Mouse (Mus musculus) spleen, postnatal 10 days (tissue): Measurements from ENCODE around the gene Ssb.
"Not testable (repeated sequence)": the region's sequence is repeated elsewhere in the genome, so short reads cannot be mapped to it uniquely, and the experiment has no call there.

Experiments used
- DNase-seq, 2 experiments: peaks; one replicate each; pipeline ENCODE4 v3.0.0; 2021 to 2022; ENCODE audit warnings: low spot score in 2 of 2

Ssb gene

GRCm38 (mm10) chr2:69862117-69862657 is 825 bp downstream of the Ssb start:
- no peak for DNase-seq

- DNase-seq: peak; percentile 12 to 34
These were observed 22.6 kb downstream of the Ssb start for GRCm38 (mm10) chr2:69883990-69884391.

GRCm38 (mm10) chr2:69884581-69884980 is 23.2 kb downstream of the Ssb start:
- no peak for DNase-seq

- DNase-seq: no peak
These were observed 23.7 kb downstream of the Ssb start for GRCm38 (mm10) chr2:69885050-69885449.

- peak; percentile 90 to 94 for DNase-seq
These were observed 24.3 kb downstream of the Ssb start, which contains the start of gene Mettl5 for GRCm38 (mm10) chr2:69885451-69886305. Gene Mettl5 (minus strand): TSS chr2:69885615.

GRCm38 (mm10) chr2:69888957-69889356 is 27.6 kb downstream of the Ssb start:
- no peak for DNase-seq

- DNase-seq: no peak
These were observed 29.5 kb downstream of the Ssb start for GRCm38 (mm10) chr2:69890843-69891242.

- DNase-seq: no peak
These were observed 31.8 kb downstream of the Ssb start for GRCm38 (mm10) chr2:69893145-69893544.

- no peak for DNase-seq
These were observed 32.5 kb downstream of the Ssb start for GRCm38 (mm10) chr2:69893891-69894290.

GRCm38 (mm10) chr2:69895502-69896223 is 34.3 kb downstream of the Ssb start:
- peak; percentile 18 to 61 for DNase-seq

- no peak for DNase-seq
These were observed 34.8 kb downstream of the Ssb start for GRCm38 (mm10) chr2:69896224-69896581.

GRCm38 (mm10) chr2:69897039-69897617 is 35.8 kb downstream of the Ssb start, which contains the start of gene Ubr3:
Gene Ubr3 (plus strand): TSS chr2:69897246.
- DNase-seq: peak; percentile 98 to 100

GRCm38 (mm10) chr2:69897618-69898575 is 36.5 kb downstream of the Ssb start:
- DNase-seq: peak; percentile 52 to 61

GRCm38 (mm10) chr2:69903541-69903940 is 42.2 kb downstream of the Ssb start:
- no peak for DNase-seq

- not testable (repeated sequence) for DNase-seq
These were observed 46.0 kb downstream of the Ssb start for GRCm38 (mm10) chr2:69907394-69907793.

- DNase-seq: no peak
These were observed 51.4 kb downstream of the Ssb start for GRCm38 (mm10) chr2:69912801-69913200.

GRCm38 (mm10) chr2:69917301-69917700 is 55.9 kb downstream of the Ssb start:
- DNase-seq: no peak
